Mouse (Mus musculus) G1E (cell line): ENCODE measurements around the gene Adcy3.

ENCODE experiments used
- CTCF ChIP-seq: IDR thresholded peaks from 2 replicates; pipeline ENCODE4 v1.5.1; 2012; ENCODE audit warnings: low read depth, low read length, inconsistent platforms, mixed read lengths
- GATA1 ChIP-seq: IDR thresholded peaks from 2 replicates; pipeline ENCODE4 v1.6.1; 2012; ENCODE audit warnings: borderline replicate concordance, low read length, inconsistent platforms, mixed read lengths
- GATA2 ChIP-seq: IDR thresholded peaks from 2 replicates; pipeline ENCODE4 v1.6.1; 2012; ENCODE audit warnings: low read depth, low read length, inconsistent platforms, borderline replicate concordance
- POLR2AphosphoS5 ChIP-seq: IDR thresholded peaks from 2 replicates; pipeline ENCODE4 v1.6.1; 2012; ENCODE audit warnings: low read depth, low read length, inconsistent platforms; ENCODE audit not compliant: insufficient replicate concordance
- TAL1 ChIP-seq: conservative IDR thresholded peaks from 2 replicates; pipeline ENCODE4 v1.6.1; 2012; ENCODE audit warnings: low read depth, low read length, inconsistent platforms, mixed read lengths

GRCm38 (mm10) chr12:4157466-4157865 is 24.6 kb downstream of the Adcy3 start:
- no peak for TF ChIP-seq CTCF
- TF ChIP-seq TAL1: no peak
- no peak for TF ChIP-seq GATA2
- no peak for TF ChIP-seq POLR2AphosphoS5
- no peak for TF ChIP-seq GATA1
